23 mouse cellular contexts compared by ENCODE assay signal in the genomic region with DNA sequence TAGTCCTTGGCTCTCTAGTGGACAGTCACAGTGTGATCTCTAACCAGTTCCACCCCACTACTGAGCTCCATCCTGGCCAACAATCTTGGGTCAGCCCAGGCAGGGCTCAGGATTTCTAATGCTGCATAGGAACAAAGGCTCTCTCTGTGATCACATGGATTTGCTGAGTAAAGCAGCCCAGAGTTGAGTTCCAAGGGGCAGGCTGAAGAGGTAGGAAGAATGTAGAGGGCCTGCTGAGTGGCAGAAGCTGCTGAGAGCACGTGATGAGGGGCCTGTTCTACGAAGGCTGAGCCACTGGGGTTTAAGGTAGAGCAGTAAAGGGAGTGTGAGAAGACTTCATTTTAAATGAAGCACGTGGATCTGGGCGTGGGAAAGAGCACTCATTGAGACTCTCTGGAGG. TPM values are rescaled to one million over a fixed set of nuclear protein-coding genes. Genes with fewer than 3 reads are reported as not detected.
DNase-seq lines count a peak whose midpoint lies in the region; ATAC-seq and TF ChIP-seq lines count a peak whose summit lies in the region.
"Had no signal": no experiment of that assay in that cellular context is flagged by ENCODE, and none has a peak within 500 bp of the region (broad histone marks: within the 10 kb centered on the region; RNA-seq: fewer than 3 reads in every experiment).

No protein-coding gene starts in this region.

- H3K27ac ChIP-seq in heart, embryonic 10.5 days: 0 out of 2 replicates have a peak overlapping the region, but pooled peaks have one; percentile 0
- no peak overlapping the region for H3K27ac ChIP-seq in ES-E14 (ENCODE audit: insufficient read depth, low read depth, low read length, poor library complexity, severe bottlenecking)
- no peak overlapping the region for H3K27ac ChIP-seq in embryonic facial prominence, embryonic 12.5 days
- peak overlapping the region; percentile 81 for H3K27ac ChIP-seq in lung, embryonic 16.5 days (ENCODE audit: low read length)
- H3K27ac ChIP-seq: neural tube, embryonic 12.5 days; stomach, postnatal 0 days had no signal

- peak; percentile 67; the same call in 1 of the 2 replicates for ATAC-seq in embryonic facial prominence, embryonic 12.5 days (ENCODE audit: insufficient number of reproducible peaks, insufficient read depth, low FRiP score, low TSS enrichment)
- peak; percentile 98 for ATAC-seq in lung, embryonic 16.5 days (ENCODE audit: low read depth)
- ATAC-seq: intestine, postnatal 0 days had no signal

- H3K9me3 ChIP-seq in heart, embryonic 10.5 days: no peaks in the 10 kb centered on the region
- no peaks in the 10 kb centered on the region for H3K9me3 ChIP-seq in ES-E14 (ENCODE audit: control insufficient read depth, insufficient read depth, low read depth, low read length)
- H3K9me3 ChIP-seq in embryonic facial prominence, embryonic 12.5 days: no peaks in the 10 kb centered on the region
- H3K9me3 ChIP-seq in lung, embryonic 16.5 days (ENCODE audit: control insufficient read depth, low read length): no peaks in the 10 kb centered on the region
- H3K9me3 ChIP-seq: neural tube, embryonic 12.5 days had no signal

- H3K36me3 ChIP-seq in heart, embryonic 10.5 days: no peaks in the 10 kb centered on the region
- H3K36me3 ChIP-seq in ES-E14 (ENCODE audit: control insufficient read depth, insufficient read depth, low read length, poor library complexity, severe bottlenecking): no peaks in the 10 kb centered on the region
- no peaks in the 10 kb centered on the region for H3K36me3 ChIP-seq in embryonic facial prominence, embryonic 12.5 days
- H3K36me3 ChIP-seq in lung, embryonic 16.5 days (ENCODE audit: control insufficient read depth, insufficient read depth, low read length): no peaks in the 10 kb centered on the region
- H3K36me3 ChIP-seq: neural tube, embryonic 12.5 days had no signal

- DNase-seq in heart, embryonic 10.5 days (ENCODE audit: low spot score): no peak
- DNase-seq in heart, postnatal 36 days: no peak
- peak; percentile 22 for DNase-seq in ES-E14 (ENCODE audit: low read depth, low spot score)
- DNase-seq in layer of hippocampus, adult 9-10 months (ENCODE audit: low spot score): no peak
- DNase-seq in adrenal gland, postnatal 36 days: no peak
- no peak for DNase-seq in MN1 (ENCODE audit: low spot score)
- DNase-seq: B cell, adult 2 months; cerebellum, postnatal 14 days; embryo, embryonic 11 days; kidney, postnatal 14 days; layer of hippocampus, adult 9-11 months; right cerebral cortex, postnatal 25 days; thymus, postnatal 14 days had no signal

- no peak overlapping the region for H3K9ac ChIP-seq in ES-E14 (ENCODE audit: insufficient read depth, low read depth, low read length, poor library complexity, severe bottlenecking)
- H3K9ac ChIP-seq in embryonic facial prominence, embryonic 12.5 days: no peak overlapping the region
- no peak overlapping the region for H3K9ac ChIP-seq in lung, embryonic 16.5 days (ENCODE audit: low read length)
- H3K9ac ChIP-seq: neural tube, embryonic 12.5 days had no signal

- no peak overlapping the region for H3K4me2 ChIP-seq in embryonic facial prominence, embryonic 12.5 days (replicated peaks)
- no peak overlapping the region for H3K4me2 ChIP-seq in lung, embryonic 16.5 days (ENCODE audit: low read depth, low read length)
- H3K4me2 ChIP-seq: neural tube, embryonic 12.5 days had no signal

- 28% methylated on average over 4 of the region's 4 CpGs for WGBS in heart, embryonic 10.5 days
- 40% methylated on average over 4 of the region's 4 CpGs for WGBS in embryonic facial prominence, embryonic 12.5 days
- 34% methylated on average over 4 of the region's 4 CpGs for WGBS in lung, embryonic 16.5 days

- in situ Hi-C loops in ES-E14 (cut with MboI; ENCODE audit: low sequenced_read_pairs in 2 of 2, unreplicated experiment in 2 of 2): no loop called here

- H3K27me3 ChIP-seq in heart, embryonic 10.5 days (ENCODE audit: insufficient read depth, poor library complexity, severe bottlenecking): no peaks in the 10 kb centered on the region
- no peaks in the 10 kb centered on the region for H3K27me3 ChIP-seq in embryonic facial prominence, embryonic 12.5 days
- no peaks in the 10 kb centered on the region for H3K27me3 ChIP-seq in lung, embryonic 16.5 days (ENCODE audit: control insufficient read depth, insufficient read depth, low read depth, low read length)
- H3K27me3 ChIP-seq: neural tube, embryonic 12.5 days had no signal

- peaks cover 4% of the 10 kb centered on the region; the same call in 1 of the 2 replicates for H3K4me1 ChIP-seq in heart, embryonic 10.5 days
- H3K4me1 ChIP-seq in ES-E14 (ENCODE audit: control insufficient read depth in 2 of 2, insufficient read depth in 2 of 2, low read length in 2 of 2, poor library complexity in 1 of 2): no peaks in the 10 kb centered on the region
- H3K4me1 ChIP-seq in embryonic facial prominence, embryonic 12.5 days: no peaks in the 10 kb centered on the region
- peaks cover 5% of the 10 kb centered on the region for H3K4me1 ChIP-seq in lung, embryonic 16.5 days (replicated peaks; ENCODE audit: control insufficient read depth, insufficient read depth, low read length)
- H3K4me1 ChIP-seq: neural tube, embryonic 12.5 days had no signal

- H3K4me3 ChIP-seq in heart, embryonic 10.5 days: no peak overlapping the region
- no peak overlapping the region for H3K4me3 ChIP-seq in ES-E14 (ENCODE audit: insufficient read depth in 1 of 2, low read depth in 1 of 2, low read length in 2 of 2, poor library complexity in 1 of 2, severe bottlenecking in 1 of 2)
- no peak overlapping the region for H3K4me3 ChIP-seq in embryonic facial prominence, embryonic 12.5 days
- H3K4me3 ChIP-seq in lung, embryonic 16.5 days (ENCODE audit: low read length): no peak overlapping the region
- H3K4me3 ChIP-seq: erythroblast, embryonic 14.5 days; neural tube, embryonic 12.5 days had no signal

- intact Hi-C loops in heart, postnatal 36 days (cut with DNase I): no loop called here

TF ChIP-seq in ES-E14, 5 proteins besides CTCF, POLR2A, EP300 and RAD21:
- no peak for TF ChIP-seq MAFK (IDR thresholded peaks at IDR 0.05; ENCODE audit: insufficient read depth, low read depth, low read length)
TF ChIP-seq in ES-E14: peak in this region for 0.

RNA-seq across cellular contexts. Expression of gene Ankfn1, which starts 41.1 kb away (rescaled TPM):
- 0.18 TPM in 1 of 2 replicates, not detected in the other for polyA plus RNA-seq in heart, embryonic 10.5 days (2016; fragmentation: Nextera tagmentation; extraction: Ambion mirVana)
- not detected for total RNA-seq in heart, postnatal 36 days (2021)
- total RNA-seq in ES-E14 (2012; rRNA removed): not detected in 2 replicates
- polyA plus RNA-seq in embryonic facial prominence, embryonic 12.5 days (2016; fragmentation: Nextera tagmentation; extraction: Ambion mirVana): 0.50 and 0.63 TPM in 2 replicates
- 2.5 and 2.7 TPM in 2 replicates for polyA plus RNA-seq in lung, embryonic 16.5 days (2015; fragmentation: Nextera tagmentation; extraction: Ambion mirVana)
- total RNA-seq in adrenal gland, postnatal 36 days (2021): under 1 TPM; 0.16 to 0.26 TPM
- total RNA-seq: granulocyte monocyte progenitor cell, adult 5-6 weeks; monocyte, adult 5-6 weeks had no signal
- polyA plus RNA-seq: erythroblast, embryonic 14.5 days; heart, embryonic 14.5 days; intestine, postnatal 0 days; liver, embryonic 16.5 days had no signal

Comparison
In these comparisons a context has a peak if more than half of its experiments do, and no peak if none do; other contexts are left out.
1. H3K27ac ChIP-seq: peak in heart, embryonic 10.5 days (single experiment) and lung, embryonic 16.5 days (single experiment); none in ES-E14 (single experiment) and embryonic facial prominence, embryonic 12.5 days (single experiment).